Mouse (Mus musculus): ENCODE measurements around the gene Eif4a3. TPM values are rescaled to one million over a fixed set of nuclear protein-coding genes. Genes with fewer than 3 reads are reported as not detected.
"Not testable (repeated sequence)": the region's sequence is repeated elsewhere in the genome, so short reads cannot be mapped to it uniquely, and the experiment has no call there.

Eif4a3 gene
- polyA plus RNA-seq, 1 experiment from 2014 or later: 383 TPM

DNA sequence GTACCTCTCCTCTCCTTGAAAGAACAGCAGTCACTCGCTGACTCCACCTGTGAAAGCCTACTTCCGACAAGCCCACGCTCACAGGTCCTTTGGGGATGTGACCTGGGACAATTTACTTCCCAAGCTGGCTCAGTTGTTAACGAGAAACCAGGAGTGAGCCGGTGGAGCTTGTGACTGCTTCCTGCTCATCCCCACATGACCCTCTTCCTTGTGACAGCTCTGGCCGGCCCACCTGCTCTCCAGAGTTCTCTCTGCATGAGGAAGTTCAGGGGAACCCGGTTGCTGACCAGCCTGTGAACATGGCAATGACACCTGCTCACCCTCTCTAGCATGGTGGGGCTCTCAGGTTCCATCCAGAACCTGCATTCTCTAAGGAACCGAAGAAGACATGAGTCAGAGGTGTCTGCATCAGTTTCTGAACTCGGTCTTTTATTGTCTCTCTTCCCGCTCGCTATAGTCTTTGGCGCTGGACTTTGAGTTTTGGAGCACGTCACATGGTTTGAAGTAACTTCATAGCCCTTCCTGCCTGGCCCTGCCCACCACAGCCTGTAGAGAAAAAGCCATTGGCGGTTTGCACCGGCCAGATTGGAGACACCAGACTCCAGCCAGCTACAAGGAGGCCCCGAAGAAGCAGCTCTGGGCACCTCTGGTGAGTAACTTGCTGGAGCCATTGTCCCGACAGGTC lies 14.5 kb upstream of the Eif4a3 start:
- H3K4me1 ChIP-seq: no peaks in the 10 kb centered on the region; the same call in 1 of the 2 replicates
- WGBS: 68% methylated on average over 17 of the region's 17 CpGs
- no peak overlapping the region for H3K9ac ChIP-seq
- H3K4me3 ChIP-seq (replicated peaks): no peak overlapping the region
- H3K4me2 ChIP-seq: no peak overlapping the region
- peaks cover 16% of the 10 kb centered on the region; the same call in 1 of the 2 replicates for H3K27me3 ChIP-seq
- no peak overlapping the region for H3K27ac ChIP-seq
- no peaks in the 10 kb centered on the region for H3K36me3 ChIP-seq
- no peaks in the 10 kb centered on the region for H3K9me3 ChIP-seq (replicated peaks)
- ATAC-seq (replicated peaks; ENCODE audit: low FRiP score): no peak

DNA sequence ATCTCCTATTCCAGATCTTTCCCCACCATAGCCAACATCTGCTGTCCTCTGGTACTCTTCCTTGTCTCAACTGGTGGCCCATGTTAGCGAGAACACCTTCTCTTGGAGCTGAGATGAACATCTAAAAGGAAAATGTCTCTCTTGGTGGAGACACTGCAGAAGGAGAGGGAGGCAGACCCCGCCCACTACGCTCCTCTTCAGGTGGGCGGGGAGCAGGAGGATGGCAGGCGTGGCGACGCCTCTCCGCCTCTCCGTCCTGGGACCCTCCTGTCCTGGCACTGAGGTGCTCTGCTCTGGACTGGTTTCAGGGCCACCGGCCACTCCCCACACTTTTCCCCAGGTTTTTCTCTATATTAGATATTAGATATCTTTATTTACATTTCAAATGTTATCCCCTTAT lies 10.7 kb upstream of the Eif4a3 start:
- no peak overlapping the region for H3K4me2 ChIP-seq
- no peak overlapping the region for H3K9ac ChIP-seq
- H3K4me3 ChIP-seq (replicated peaks): no peak overlapping the region
- peaks cover 16% of the 10 kb centered on the region; the same call in 1 of the 2 replicates for H3K27me3 ChIP-seq
- no peak overlapping the region for H3K27ac ChIP-seq
- ATAC-seq (replicated peaks; ENCODE audit: low FRiP score): no peak
- WGBS: 15% methylated on average over 10 of the region's 10 CpGs
- no peaks in the 10 kb centered on the region for H3K36me3 ChIP-seq
- H3K9me3 ChIP-seq (replicated peaks): no peaks in the 10 kb centered on the region
- H3K4me1 ChIP-seq: peaks cover 6% of the 10 kb centered on the region

DNA sequence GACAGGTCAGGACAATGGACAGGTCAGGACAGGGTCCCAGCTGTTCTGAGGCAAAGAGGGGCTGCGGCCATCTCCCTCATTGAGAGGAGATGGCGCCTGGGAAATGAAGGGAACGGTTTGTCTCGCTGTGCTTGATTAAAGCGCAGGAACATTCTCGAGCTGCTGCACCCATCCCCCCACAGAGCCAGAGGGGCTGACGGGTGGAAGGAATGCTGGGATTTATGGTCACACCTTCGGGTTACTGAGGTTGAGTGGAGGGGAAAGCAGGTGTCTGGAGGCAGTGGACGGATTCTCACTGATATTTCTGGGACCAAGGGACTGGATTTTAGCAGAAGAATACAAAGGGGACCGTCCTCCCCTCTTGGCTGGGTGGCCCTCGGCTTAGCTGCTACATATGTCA lies 8.0 kb upstream of the Eif4a3 start:
- H3K4me2 ChIP-seq: no peak overlapping the region
- H3K27ac ChIP-seq: no peak overlapping the region
- H3K4me3 ChIP-seq (replicated peaks): no peak overlapping the region
- ATAC-seq (replicated peaks; ENCODE audit: low FRiP score): no peak
- H3K27me3 ChIP-seq: peaks cover 22% of the 10 kb centered on the region; the same call in 1 of the 2 replicates
- 24% methylated on average over 11 of the region's 11 CpGs for WGBS
- no peaks in the 10 kb centered on the region for H3K9me3 ChIP-seq (replicated peaks)
- no peaks in the 10 kb centered on the region for H3K36me3 ChIP-seq
- peaks cover 11% of the 10 kb centered on the region for H3K4me1 ChIP-seq
- H3K9ac ChIP-seq: no peak overlapping the region

DNA sequence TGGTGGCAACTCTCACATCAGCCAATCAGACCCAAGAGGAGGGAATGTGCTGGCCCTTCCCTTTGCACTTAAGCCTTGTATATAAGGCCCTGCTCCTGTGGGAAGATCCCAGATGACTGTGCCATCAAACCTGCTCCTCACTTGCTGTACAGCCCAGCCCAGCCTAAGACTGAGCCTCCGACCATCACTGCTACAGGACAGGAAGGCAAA lies 7.7 kb upstream of the Eif4a3 start, which contains the start of gene Card14:
Gene Card14, plus strand, starts transcription at position 111 of the 210 bp plus-strand sequence.
- H3K36me3 ChIP-seq: no peaks in the 10 kb centered on the region
- WGBS: 50% methylated on average over 1 of the region's 1 CpGs
- H3K9ac ChIP-seq: no peak within 1 kb of the TSS
- H3K4me3 ChIP-seq (replicated peaks): no peak within 1 kb of the TSS
- no peak within 1 kb of the TSS for H3K27ac ChIP-seq
- no peak for ATAC-seq (replicated peaks; ENCODE audit: low FRiP score)
- H3K27me3 ChIP-seq: peaks cover 22% of the 10 kb centered on the region; the same call in 1 of the 2 replicates
- H3K4me2 ChIP-seq: no peak within 1 kb of the TSS
- H3K4me1 ChIP-seq: peaks cover 11% of the 10 kb centered on the region
- no peaks in the 10 kb centered on the region for H3K9me3 ChIP-seq (replicated peaks)

DNA sequence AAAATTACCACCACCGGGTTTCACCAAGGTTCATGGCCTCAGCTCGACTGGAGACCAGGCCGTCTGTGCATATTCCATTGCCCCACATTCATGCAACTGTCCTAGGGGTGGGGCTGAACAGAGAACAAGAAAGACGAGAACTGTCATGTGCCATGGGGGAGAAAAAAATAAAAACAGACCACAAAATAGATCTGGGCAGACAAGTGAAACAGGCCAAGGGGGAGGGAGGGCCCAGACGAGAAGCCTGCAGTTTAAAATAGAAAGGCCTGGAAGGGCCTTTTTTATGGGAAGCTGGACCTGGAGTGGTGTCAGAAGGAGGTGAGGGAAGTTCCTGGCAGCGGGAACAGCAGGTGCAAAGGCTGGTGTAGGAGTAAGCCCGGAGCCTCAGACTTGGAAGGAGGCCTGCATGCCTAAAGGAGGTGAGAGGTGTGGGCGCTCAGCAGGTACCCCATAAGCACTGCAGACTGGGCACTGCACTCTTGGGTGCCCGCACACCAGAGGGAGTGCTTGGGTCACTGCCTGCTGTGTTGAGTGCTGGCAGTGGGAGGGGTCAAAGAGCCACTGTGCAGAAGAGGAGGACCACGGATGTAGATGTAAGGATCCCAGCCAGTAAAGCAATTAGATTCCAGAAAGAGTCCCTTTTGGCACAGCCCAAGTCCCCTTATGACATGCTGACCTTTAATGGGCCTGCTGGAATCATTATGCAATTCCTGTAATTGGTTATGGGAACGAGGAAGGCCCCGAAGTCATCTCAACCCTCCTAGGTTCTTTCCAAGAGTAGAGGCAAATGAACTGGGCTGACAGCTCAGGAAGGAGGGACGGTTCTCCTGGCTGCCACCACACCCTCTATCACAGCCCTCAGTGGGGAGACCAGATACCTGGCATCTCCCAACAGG lies 7.1 kb upstream of the Eif4a3 start:
- Histone ChIP-seq H3K27ac (no peak overlapping the region), H3K4me3 (replicated peaks) (no peak overlapping the region), H3K36me3 (no peaks in the 10 kb centered on the region), H3K9ac (no peak overlapping the region), H3K27me3 (peaks cover 20% of the 10 kb centered on the region; the same call in 1 of the 2 replicates), H3K4me1 (peaks cover 11% of the 10 kb centered on the region), H3K9me3 (replicated peaks) (no peaks in the 10 kb centered on the region), H3K4me2 (no peak overlapping the region)
- no peak for ATAC-seq (replicated peaks; ENCODE audit: low FRiP score)
- 63% methylated on average over 13 of the region's 13 CpGs for WGBS

DNA sequence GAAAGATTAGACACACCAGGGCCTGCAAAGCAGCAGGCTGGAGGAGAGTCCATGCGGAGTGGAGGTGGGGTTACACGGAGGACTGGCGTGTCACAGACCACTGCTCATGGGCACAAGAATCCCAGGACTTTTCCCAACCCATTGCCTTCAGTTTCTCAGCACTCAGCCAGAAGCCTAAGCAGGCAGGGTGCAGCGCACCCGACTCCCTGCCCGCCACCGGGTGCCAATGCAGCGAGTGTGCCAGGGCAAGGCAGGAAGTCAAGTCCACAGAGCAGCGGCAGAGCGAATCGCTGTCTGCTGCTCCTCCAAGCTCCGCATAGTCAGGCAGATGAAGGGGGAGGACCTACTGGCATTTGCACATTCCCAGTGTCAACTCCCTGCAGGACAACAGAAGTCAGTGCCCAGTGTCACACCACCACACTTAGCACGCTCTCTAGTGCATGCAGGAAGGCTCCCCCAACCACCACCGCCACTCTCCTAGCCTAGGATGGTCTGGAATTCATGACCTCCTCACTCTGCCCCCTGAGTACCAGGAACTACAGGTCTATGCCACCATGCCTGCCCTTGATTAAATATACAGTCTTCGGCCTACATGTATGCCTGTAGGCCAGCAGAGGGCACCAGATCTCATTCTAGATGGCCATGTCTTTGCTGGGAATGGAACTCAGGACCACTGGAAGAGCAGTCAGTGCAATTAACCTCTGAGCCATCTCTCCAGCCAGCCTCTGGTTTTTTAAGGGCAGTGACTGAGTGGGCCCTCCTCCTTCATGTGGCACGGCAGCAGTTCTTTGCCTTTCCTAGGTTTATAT lies 5.2 kb upstream of the Eif4a3 start:
- H3K4me2 ChIP-seq: no peak overlapping the region
- H3K9ac ChIP-seq: no peak overlapping the region
- H3K36me3 ChIP-seq: no peaks in the 10 kb centered on the region
- 34% methylated on average over 16 of the region's 16 CpGs for WGBS
- H3K4me1 ChIP-seq: peaks cover 19% of the 10 kb centered on the region
- no peak overlapping the region for H3K4me3 ChIP-seq (replicated peaks)
- peaks cover 10% of the 10 kb centered on the region; the same call in 1 of the 2 replicates for H3K27me3 ChIP-seq
- no peak overlapping the region for H3K27ac ChIP-seq
- no peaks in the 10 kb centered on the region for H3K9me3 ChIP-seq (replicated peaks)
- ATAC-seq (replicated peaks; ENCODE audit: low FRiP score): no peak

DNA sequence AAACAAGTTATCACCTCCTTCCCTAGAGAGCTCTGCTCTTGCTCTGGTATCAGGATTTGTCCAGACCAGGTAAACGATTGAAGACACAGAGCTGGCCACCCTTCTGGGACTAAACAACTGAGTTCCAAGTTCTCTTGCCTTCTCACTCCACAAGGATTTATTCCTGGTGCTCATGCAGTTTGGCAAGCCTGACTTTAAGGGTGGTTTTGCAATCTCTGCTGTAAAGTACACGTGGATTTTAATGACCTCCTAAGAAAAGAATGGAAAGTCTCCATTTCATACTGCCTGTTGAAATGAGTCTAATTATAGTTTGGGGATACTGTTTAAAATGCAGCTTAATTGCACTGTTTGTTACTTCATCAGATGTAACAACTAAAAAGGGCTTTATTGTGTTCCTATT lies 1.1 kb upstream of the Eif4a3 start:
- peak overlapping the region; percentile 93 for H3K4me2 ChIP-seq
- H3K27me3 ChIP-seq: 0 out of 2 replicates have a peak, but pooled peaks cover 6% of the 10 kb centered on the region
- ATAC-seq (replicated peaks; ENCODE audit: low FRiP score): no peak
- H3K4me3 ChIP-seq (replicated peaks): 0 out of 2 replicates have a peak overlapping the region, but pooled peaks have one; percentile 99
- peaks cover 23% of the 10 kb centered on the region for H3K36me3 ChIP-seq
- WGBS: 30% methylated on average over 2 of the region's 2 CpGs
- H3K27ac ChIP-seq: no peak overlapping the region
- H3K9me3 ChIP-seq (replicated peaks): no peaks in the 10 kb centered on the region
- H3K9ac ChIP-seq: peak overlapping the region; percentile 98; the same call in 1 of the 2 replicates
- H3K4me1 ChIP-seq: peaks cover 25% of the 10 kb centered on the region

DNA sequence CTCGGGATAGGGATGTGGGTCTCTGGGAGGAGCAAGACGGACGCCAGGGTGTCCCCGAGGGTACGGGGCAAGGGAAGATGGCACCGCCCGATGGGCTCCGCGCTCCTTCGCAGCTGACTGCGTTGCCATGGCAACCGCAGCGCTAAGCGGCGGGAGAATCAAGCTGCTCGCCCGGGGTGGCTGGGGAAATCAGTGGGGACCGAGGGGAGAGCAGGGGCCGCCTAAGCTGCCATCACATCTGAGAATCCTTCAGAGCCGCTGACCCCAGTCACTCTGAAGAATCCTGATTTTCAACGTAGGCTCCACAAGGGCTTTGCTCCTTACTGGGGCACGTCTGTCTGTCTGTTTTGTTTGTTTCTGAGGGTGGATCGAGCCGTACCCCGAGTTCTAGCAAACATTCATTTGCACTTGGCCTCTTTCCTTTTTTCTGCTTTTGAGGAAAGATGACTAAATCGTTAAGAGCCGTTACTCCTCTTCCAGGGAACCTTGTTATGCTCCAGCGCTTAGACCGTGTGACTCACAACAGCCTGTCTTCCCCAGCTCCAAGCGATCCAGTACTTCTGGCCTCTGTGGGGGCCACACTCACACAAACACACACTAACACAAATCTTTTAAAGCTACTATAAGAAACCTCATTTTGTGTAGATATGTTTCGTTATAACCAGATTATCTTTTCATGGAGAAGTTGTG lies 502 bp upstream of the Eif4a3 start:
- H3K9me3 ChIP-seq (replicated peaks): no peaks in the 10 kb centered on the region
- peaks cover 25% of the 10 kb centered on the region for H3K4me1 ChIP-seq
- no peak; the same call in 1 of the 2 replicates for ATAC-seq (replicated peaks; ENCODE audit: low FRiP score)
- peak overlapping the region; percentile 93 for H3K4me2 ChIP-seq
- H3K27me3 ChIP-seq: 0 out of 2 replicates have a peak, but pooled peaks cover 6% of the 10 kb centered on the region
- peak overlapping the region; percentile 99 for H3K4me3 ChIP-seq (replicated peaks)
- peak overlapping the region; percentile 98 for H3K9ac ChIP-seq
- peak overlapping the region; percentile 96 for H3K27ac ChIP-seq
- H3K36me3 ChIP-seq: peaks cover 29% of the 10 kb centered on the region
- WGBS: 2% methylated on average over 31 of the region's 31 CpGs

DNA sequence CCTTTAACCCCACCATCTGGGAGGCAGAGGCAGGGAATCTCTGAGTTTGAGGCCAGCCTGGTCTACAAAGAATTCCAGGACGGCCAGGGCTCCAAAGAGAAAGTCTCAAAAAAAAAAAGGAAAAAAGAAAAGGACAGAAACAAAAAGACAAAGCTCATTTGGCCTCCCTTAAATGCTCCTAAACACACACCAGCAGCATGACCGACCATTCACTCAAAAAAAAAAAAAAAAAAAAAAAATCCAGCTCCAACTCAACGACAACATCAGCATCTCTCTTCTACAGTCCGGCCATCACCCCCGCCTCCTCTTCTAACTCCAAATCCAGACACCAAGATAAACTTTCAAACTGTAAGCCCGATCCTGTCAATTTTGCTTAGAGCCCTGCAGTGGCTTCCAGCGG lies 972 bp downstream of the Eif4a3 start:
- Histone ChIP-seq H3K9ac (peak overlapping the region; percentile 98), H3K27ac (peak overlapping the region; percentile 96; the same call in 1 of the 2 replicates), H3K9me3 (replicated peaks) (no peaks in the 10 kb centered on the region), H3K4me3 (replicated peaks) (peak overlapping the region; percentile 99), H3K27me3 (0 out of 2 replicates have a peak, but pooled peaks cover 3% of the 10 kb centered on the region), H3K4me1 (peaks cover 20% of the 10 kb centered on the region), H3K36me3 (peaks cover 44% of the 10 kb centered on the region), H3K4me2 (peak overlapping the region; percentile 93)
- WGBS: 13% methylated on average over 7 of the region's 7 CpGs
- no peak for ATAC-seq (replicated peaks; ENCODE audit: low FRiP score)

DNA sequence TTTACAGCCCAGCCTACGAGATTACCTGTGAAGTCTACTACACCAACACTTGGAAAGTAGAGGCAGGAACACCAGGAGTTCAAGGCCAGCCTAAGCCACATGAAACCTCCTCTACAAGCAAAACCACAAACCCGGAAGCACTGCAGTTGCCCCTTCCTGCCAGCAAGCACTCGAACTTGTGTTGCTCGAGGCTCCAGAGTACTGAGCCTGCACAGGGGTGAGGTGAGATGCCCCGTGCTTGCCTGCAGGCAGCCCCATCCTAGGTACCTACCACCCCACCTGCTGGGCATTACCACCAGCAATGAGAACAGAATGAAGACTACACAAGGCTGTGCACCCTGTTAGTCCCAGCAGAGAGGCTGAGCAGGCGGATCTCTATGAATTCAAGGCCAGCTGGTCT lies 1.9 kb downstream of the Eif4a3 start:
- Histone ChIP-seq H3K9me3 (replicated peaks) (no peaks in the 10 kb centered on the region), H3K4me1 (peaks cover 20% of the 10 kb centered on the region), H3K4me2 (peak overlapping the region; percentile 93; the same call in 1 of the 2 replicates), H3K4me3 (replicated peaks) (peak overlapping the region; percentile 99; the same call in 1 of the 2 replicates), H3K36me3 (peaks cover 53% of the 10 kb centered on the region), H3K9ac (no peak overlapping the region), H3K27me3 (no peaks in the 10 kb centered on the region), H3K27ac (no peak overlapping the region)
- WGBS: 80% methylated on average over 6 of the region's 6 CpGs
- ATAC-seq (replicated peaks; ENCODE audit: low FRiP score): no peak

DNA sequence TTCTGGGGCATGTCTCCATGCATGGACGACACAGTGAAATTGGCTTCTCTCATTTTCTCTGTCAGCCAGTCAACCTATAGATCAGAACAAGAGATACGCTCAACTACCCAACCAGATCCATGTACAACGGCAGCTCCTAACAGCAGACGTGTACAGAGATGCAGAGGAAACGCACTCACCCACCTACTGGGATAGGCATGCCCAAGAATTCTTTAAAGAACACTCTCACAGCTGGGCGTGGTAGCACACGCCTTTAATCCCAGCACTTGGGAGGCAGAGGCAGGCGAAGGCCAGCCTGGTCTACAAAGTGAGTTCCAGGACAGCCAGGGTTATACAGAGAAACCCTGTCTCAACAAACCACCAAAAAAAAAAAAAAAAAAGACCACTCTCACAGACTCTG lies 7.0 kb downstream of the Eif4a3 start:
- H3K27ac ChIP-seq; H3K4me2 ChIP-seq; H3K9me3 ChIP-seq (replicated peaks); H3K27me3 ChIP-seq; H3K4me3 ChIP-seq (replicated peaks); H3K4me1 ChIP-seq; H3K9ac ChIP-seq; ATAC-seq (replicated peaks; ENCODE audit: low FRiP score): not testable (repeated sequence)
- H3K36me3 ChIP-seq: peaks cover 100% of the 10 kb centered on the region
- WGBS: 92% methylated on average over 8 of the region's 8 CpGs

Measured in kidney, embryonic 15.5 days (tissue).